Mouse (Mus musculus): ENCODE results near the gene Sept9. TPM values are rescaled to one million over a fixed set of nuclear protein-coding genes. Genes with fewer than 3 reads are reported as not detected.
A peak's percentile ranks its signal among the peaks of the same experiment; 100 is the strongest.

Gene Sept9
- polyA plus RNA-seq, 1 experiment = 253 TPM

DNA sequence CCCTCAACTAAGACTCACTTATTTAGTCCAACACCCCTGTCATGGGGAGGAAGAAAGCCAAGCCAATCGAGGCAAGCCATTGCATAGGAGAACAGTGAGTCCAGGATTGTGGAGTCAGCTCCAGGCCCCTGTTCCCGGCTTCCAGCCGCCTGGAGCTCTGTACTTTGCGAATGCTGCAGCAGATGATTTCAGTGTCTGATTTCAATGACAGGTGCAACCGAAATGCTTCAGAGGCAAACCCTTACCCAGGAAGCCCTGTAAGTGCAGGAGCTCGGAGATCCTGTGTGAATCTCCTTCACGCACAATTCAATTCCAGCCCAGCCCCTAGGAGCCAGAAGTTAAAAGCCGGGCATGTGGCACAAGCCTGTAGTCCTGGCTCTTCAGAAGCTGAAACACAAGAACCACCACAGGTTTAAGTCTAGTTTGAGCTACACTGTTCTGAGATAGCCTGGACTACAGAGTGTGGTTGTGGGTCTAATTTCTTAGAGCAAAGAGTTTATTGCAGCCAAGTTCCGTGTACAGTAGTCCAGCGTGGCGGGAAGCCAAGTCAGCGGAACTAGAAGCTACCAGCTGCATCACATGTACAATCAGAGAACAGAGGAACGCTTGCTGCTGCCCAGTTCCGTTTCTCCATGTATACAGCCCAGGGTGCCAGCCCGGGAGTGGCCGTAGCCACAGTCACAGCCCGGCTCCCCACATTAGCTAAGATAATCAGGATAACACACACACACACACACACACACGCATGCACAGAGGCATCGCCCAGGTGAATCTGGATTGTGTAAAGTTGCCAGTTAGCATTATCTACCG, 31.0 kb upstream of the Sept9 start:
- no peaks in the 10 kb centered on the region for H3K27me3 ChIP-seq (ENCODE audit: control insufficient read depth, insufficient read depth, insufficient read length)
- H3K4me2 ChIP-seq (ENCODE audit: low read depth) = peak overlapping the region; percentile 53
- H3ac ChIP-seq (ENCODE audit: control insufficient read depth, insufficient read length) = no peak overlapping the region
- no peaks in the 10 kb centered on the region for H3K36me3 ChIP-seq (ENCODE audit: control insufficient read depth, insufficient read depth)
- no peaks in the 10 kb centered on the region for H3K79me2 ChIP-seq (ENCODE audit: control insufficient read depth, insufficient read depth)
- peak; percentile 44 for TF ChIP-seq TCF12 (IDR thresholded peaks at IDR 0.05; ENCODE audit: insufficient read depth, poor library complexity, severe bottlenecking)
- TF ChIP-seq POLR2A (IDR thresholded peaks at IDR 0.05; ENCODE audit: insufficient read length, low read depth) = no peak
- TF ChIP-seq CEBPB (IDR thresholded peaks at IDR 0.05; ENCODE audit: insufficient read depth, poor library complexity, severe bottlenecking) = no peak
- TF ChIP-seq MYOD1 (IDR thresholded peaks at IDR 0.05; ENCODE audit: control insufficient read depth in 1 of 3, insufficient read length in 2 of 3, low read depth in 2 of 3) = peak in 2 of 3 experiments; percentile 62 to 75
- TF ChIP-seq MAX (IDR thresholded peaks at IDR 0.05; ENCODE audit: low read depth) = no peak
- TF ChIP-seq USF1 (IDR thresholded peaks at IDR 0.05; ENCODE audit: low read depth) = no peak
- no peak for TF ChIP-seq POLR2AphosphoS2 (IDR thresholded peaks at IDR 0.05; ENCODE audit: insufficient read length, low read depth)
- no peak for TF ChIP-seq REST (IDR thresholded peaks at IDR 0.05; ENCODE audit: insufficient read depth, insufficient read length)
- no peak for TF ChIP-seq E2F4 (IDR thresholded peaks at IDR 0.05; ENCODE audit: insufficient read depth)
- TF ChIP-seq MYOG (IDR thresholded peaks at IDR 0.05; ENCODE audit: control insufficient read depth in 1 of 3, insufficient read depth in 1 of 3, insufficient read length in 2 of 3, low read depth in 2 of 3) = peak in 2 of 3 experiments; percentile 63 to 77
- TF ChIP-seq TCF3 (IDR thresholded peaks at IDR 0.05; ENCODE audit: insufficient read length, low read depth) = no peak
- no peak for TF ChIP-seq SRF (IDR thresholded peaks at IDR 0.05; ENCODE audit: control insufficient read depth, insufficient read length, low read depth)
- H3K4me3 ChIP-seq = no peak overlapping the region

DNA sequence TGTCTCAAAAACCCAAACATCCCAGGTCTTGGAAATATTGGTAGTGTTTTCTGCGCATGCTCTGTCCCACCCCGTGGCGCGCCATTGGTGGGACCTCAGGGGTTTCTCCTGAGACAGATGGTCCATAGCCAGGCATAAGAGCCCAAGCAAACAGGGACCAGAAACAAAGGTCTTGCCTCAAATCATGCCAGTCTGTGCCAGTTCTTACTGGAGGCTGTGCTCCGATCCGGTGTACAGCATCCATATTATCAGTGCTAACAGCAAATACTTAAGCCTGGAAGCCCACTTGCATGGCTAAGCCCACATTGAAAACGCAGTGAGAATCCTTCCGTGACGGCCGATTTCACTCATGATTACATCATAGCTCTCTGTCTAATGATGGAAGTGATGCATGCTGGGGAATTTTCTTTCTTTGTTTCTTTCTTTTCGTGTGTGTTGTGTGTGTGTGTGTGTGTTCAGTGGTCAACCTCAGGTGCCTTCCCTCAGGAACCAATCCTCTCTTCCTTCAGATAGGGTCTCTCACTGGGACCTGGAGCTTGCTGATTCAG, 30.3 kb upstream of the Sept9 start:
- H3K36me3 ChIP-seq (ENCODE audit: control insufficient read depth, insufficient read depth) = no peaks in the 10 kb centered on the region
- TF ChIP-seq MAX (IDR thresholded peaks at IDR 0.05; ENCODE audit: low read depth) (no peak), MYOG (IDR thresholded peaks at IDR 0.05; ENCODE audit: control insufficient read depth in 1 of 3, insufficient read depth in 1 of 3, insufficient read length in 2 of 3, low read depth in 2 of 3) (no peak), CEBPB (IDR thresholded peaks at IDR 0.05; ENCODE audit: insufficient read depth, poor library complexity, severe bottlenecking) (no peak), TCF3 (IDR thresholded peaks at IDR 0.05; ENCODE audit: insufficient read length, low read depth) (no peak), TCF12 (IDR thresholded peaks at IDR 0.05; ENCODE audit: insufficient read depth, poor library complexity, severe bottlenecking) (no peak), POLR2AphosphoS2 (IDR thresholded peaks at IDR 0.05; ENCODE audit: insufficient read length, low read depth) (no peak), E2F4 (IDR thresholded peaks at IDR 0.05; ENCODE audit: insufficient read depth) (no peak), REST (IDR thresholded peaks at IDR 0.05; ENCODE audit: insufficient read depth, insufficient read length) (no peak), USF1 (IDR thresholded peaks at IDR 0.05; ENCODE audit: low read depth) (no peak), MYOD1 (IDR thresholded peaks at IDR 0.05; ENCODE audit: control insufficient read depth in 1 of 3, insufficient read length in 2 of 3, low read depth in 2 of 3) (no peak), POLR2A (IDR thresholded peaks at IDR 0.05; ENCODE audit: insufficient read length, low read depth) (no peak), SRF (IDR thresholded peaks at IDR 0.05; ENCODE audit: control insufficient read depth, insufficient read length, low read depth) (no peak)
- H3ac ChIP-seq (ENCODE audit: control insufficient read depth, insufficient read length) = no peak overlapping the region
- H3K4me2 ChIP-seq (ENCODE audit: low read depth) = peak overlapping the region; percentile 53
- H3K4me3 ChIP-seq = no peak overlapping the region
- no peaks in the 10 kb centered on the region for H3K79me2 ChIP-seq (ENCODE audit: control insufficient read depth, insufficient read depth)
- H3K27me3 ChIP-seq (ENCODE audit: control insufficient read depth, insufficient read depth, insufficient read length) = no peaks in the 10 kb centered on the region

DNA sequence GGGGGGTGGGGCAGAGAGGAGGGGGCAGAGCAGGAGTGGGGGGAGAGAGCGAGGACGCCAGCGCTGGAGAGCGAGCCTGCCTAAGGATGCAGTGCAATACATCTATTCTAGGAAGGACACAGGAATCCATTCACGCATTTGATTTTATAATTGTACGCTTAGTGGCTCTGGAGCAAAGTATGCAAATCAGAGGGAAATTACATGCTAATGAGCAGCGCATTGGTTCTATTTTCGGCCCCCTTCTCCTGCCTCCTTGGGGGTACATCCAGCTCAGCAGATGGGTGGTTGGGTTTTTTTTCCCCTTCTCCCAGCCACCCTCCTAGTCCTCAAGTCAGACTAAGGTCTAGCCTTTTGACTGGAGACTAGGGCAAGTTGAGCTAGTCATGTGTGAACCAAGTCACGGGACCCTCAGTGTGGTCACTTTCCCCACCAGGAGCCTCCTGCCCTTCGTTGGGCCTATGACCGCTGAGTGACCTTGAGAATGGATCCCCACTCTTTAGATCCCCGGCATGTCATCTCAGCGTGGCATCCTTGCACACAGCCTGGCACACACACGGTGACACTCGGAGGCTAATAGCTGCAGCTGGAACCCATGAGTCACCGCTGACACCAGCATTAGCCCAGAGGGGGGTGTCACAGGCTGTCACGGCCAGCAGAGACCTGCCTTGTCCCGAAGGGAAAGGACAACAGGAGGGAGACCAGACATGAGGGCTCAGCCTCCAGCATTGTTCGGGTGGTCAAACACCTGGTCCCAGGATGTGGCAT, 29.5 kb upstream of the Sept9 start:
- H3K27me3 ChIP-seq (ENCODE audit: control insufficient read depth, insufficient read depth, insufficient read length) = no peaks in the 10 kb centered on the region
- no peaks in the 10 kb centered on the region for H3K36me3 ChIP-seq (ENCODE audit: control insufficient read depth, insufficient read depth)
- TF ChIP-seq MYOG (IDR thresholded peaks at IDR 0.05; ENCODE audit: control insufficient read depth in 1 of 3, insufficient read depth in 1 of 3, insufficient read length in 2 of 3, low read depth in 2 of 3) (peak in 1 of 3 experiments; percentile 14), MYOD1 (IDR thresholded peaks at IDR 0.05; ENCODE audit: control insufficient read depth in 1 of 3, insufficient read length in 2 of 3, low read depth in 2 of 3) (no peak), SRF (IDR thresholded peaks at IDR 0.05; ENCODE audit: control insufficient read depth, insufficient read length, low read depth) (no peak), USF1 (IDR thresholded peaks at IDR 0.05; ENCODE audit: low read depth) (no peak), POLR2A (IDR thresholded peaks at IDR 0.05; ENCODE audit: insufficient read length, low read depth) (no peak), E2F4 (IDR thresholded peaks at IDR 0.05; ENCODE audit: insufficient read depth) (no peak)
- H3K4me3 ChIP-seq = no peak overlapping the region
- no peaks in the 10 kb centered on the region for H3K79me2 ChIP-seq (ENCODE audit: control insufficient read depth, insufficient read depth)
- H3ac ChIP-seq (ENCODE audit: control insufficient read depth, insufficient read length) = no peak overlapping the region
- H3K4me2 ChIP-seq (ENCODE audit: low read depth) = no peak overlapping the region

DNA sequence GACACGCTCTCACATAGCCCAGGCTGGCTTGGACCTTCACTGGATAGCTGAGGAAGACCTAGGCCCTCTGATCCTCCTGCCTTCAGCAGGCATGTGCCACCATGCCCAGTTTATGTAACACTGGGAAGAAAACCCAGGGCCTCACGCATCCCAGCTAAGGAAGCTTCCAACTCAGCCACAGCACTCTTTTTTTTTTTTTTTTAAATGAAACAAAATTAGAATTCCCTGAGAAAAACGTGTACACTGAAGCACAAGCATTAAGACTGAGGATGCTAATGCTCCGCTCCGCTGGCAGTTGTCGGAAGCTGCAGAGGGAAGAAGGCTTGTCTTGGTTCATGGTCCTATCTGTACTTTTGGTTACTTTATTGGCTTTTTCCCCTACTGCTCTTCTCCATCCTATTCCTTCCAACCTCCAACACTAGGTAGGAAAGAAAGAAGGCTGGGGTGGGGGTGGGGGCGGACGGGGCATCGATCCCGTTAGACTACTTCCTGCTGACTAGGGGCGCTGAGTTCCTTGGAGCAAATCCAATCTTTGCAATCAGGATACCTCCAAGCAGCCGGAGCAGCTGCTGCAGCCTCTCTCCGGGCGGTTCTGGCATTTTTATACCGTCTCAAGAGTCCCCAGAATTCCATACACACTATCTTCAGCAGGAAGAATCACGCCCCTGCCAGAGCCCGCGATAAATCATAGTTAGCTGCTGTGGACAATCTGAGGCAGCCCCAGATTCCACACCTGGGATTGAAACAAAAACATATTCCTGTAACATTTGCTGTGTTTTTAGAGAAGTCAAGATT, 25.2 kb upstream of the Sept9 start:
- Histone ChIP-seq H3K4me3 (no peak overlapping the region), H3K27me3 (ENCODE audit: control insufficient read depth, insufficient read depth, insufficient read length) (no peaks in the 10 kb centered on the region), H3ac (ENCODE audit: control insufficient read depth, insufficient read length) (no peak overlapping the region), H3K36me3 (ENCODE audit: control insufficient read depth, insufficient read depth) (no peaks in the 10 kb centered on the region), H3K4me2 (ENCODE audit: low read depth) (no peak overlapping the region), H3K79me2 (ENCODE audit: control insufficient read depth, insufficient read depth) (no peaks in the 10 kb centered on the region)
- TF ChIP-seq POLR2A (IDR thresholded peaks at IDR 0.05; ENCODE audit: insufficient read length, low read depth) (no peak), MYOD1 (IDR thresholded peaks at IDR 0.05; ENCODE audit: control insufficient read depth in 1 of 3, insufficient read length in 2 of 3, low read depth in 2 of 3) (peak in 1 of 3 experiments; percentile 14)
